Mouse (Mus musculus) B cell, adult (primary cell): ENCODE results near the gene Cdk11b. TPM values are rescaled to one million over a fixed set of nuclear protein-coding genes. Genes with fewer than 3 reads are reported as not detected.

Experiments used
- total RNA-seq: library from RNA; stranded (reverse); gene quantifications from 4 replicates; pipeline ENCODE4 v1.2.4, GENCODE M21; 2023; ENCODE audit not compliant: inconsistent age

Cdk11b gene
- 139 to 162 TPM (median 154 TPM) in 4 replicates for total RNA-seq

GRCm38 (mm10) chr4:155624338-155625291, at the start of gene Cdk11b:
Gene Cdk11b (plus strand): TSS chr4:155624854.

GRCm38 (mm10) chr4:155601091-155601996, 23.3 kb upstream of the Cdk11b start, which contains the start of gene Slc35e2:
Gene Slc35e2 (plus strand): TSS chr4:155601416.

GRCm38 (mm10) chr4:155645308-155645707, 20.7 kb downstream of the Cdk11b start, which contains the start of gene Gm10563:
Gene Gm10563 (minus strand): TSS chr4:155645408.

GRCm38 (mm10) chr4:155653086-155653450, 28.4 kb downstream of the Cdk11b start, which contains the start of gene Mmp23:
Gene Mmp23 (minus strand): TSS chr4:155653384.

GRCm38 (mm10) chr4:155668689-155669597, 44.3 kb downstream of the Cdk11b start, which contains the start of gene Mib2:
Gene Mib2 (minus strand): TSS chr4:155669198.

GRCm38 (mm10) chr4:155694111-155694481, 69.4 kb downstream of the Cdk11b start, which contains the start of gene Fndc10:
Gene Fndc10 (plus strand): TSS chr4:155694342.

Other genes starting within 250 kb of the Cdk11b start
- gene Gabrd, start 226.7 kb upstream of the Cdk11b start, total RNA-seq, result 1.5 TPM in 1 of 4 replicates, not detected in the others
- 0.13 to 0.93 TPM in 2 of 4 replicates, not detected in the others for gene Cfap74, start 215.7 kb upstream of the Cdk11b start, total RNA-seq
- not detected in 4 replicates for gene Tmem52, start 155.7 kb upstream of the Cdk11b start, total RNA-seq
- 240 to 283 TPM (median 263 TPM) in 4 replicates for gene Gnb1, start 133.5 kb upstream of the Cdk11b start, total RNA-seq
- 50.7 to 59.1 TPM (median 52.7 TPM) in 4 replicates for gene Nadk, start 62.5 kb upstream of the Cdk11b start, total RNA-seq
- gene Slc35e2, start 23.4 kb upstream of the Cdk11b start, total RNA-seq, result 19.8 to 29.5 TPM (median 26.5 TPM) in 4 replicates
- gene Gm10563, start 20.6 kb downstream of the Cdk11b start, total RNA-seq, result not detected in 4 replicates
- 0.51 TPM in 1 of 4 replicates, not detected in the others for gene Mmp23, start 28.5 kb downstream of the Cdk11b start, total RNA-seq
- 37.5 to 43.7 TPM (median 40.3 TPM) in 4 replicates for gene Mib2, start 44.3 kb downstream of the Cdk11b start, total RNA-seq
- 2.7 to 3.2 TPM (median 2.8 TPM) in 4 replicates for gene Fndc10, start 69.5 kb downstream of the Cdk11b start, total RNA-seq
- 77.2 to 87.4 TPM (median 82.1 TPM) in 4 replicates for gene Ssu72, start 79.9 kb downstream of the Cdk11b start, total RNA-seq
- 0.32 to 0.60 TPM (median 0.47 TPM) in 4 replicates for gene Tmem240, start 109.9 kb downstream of the Cdk11b start, total RNA-seq
- 45.0 to 54.2 TPM (median 52.5 TPM) in 4 replicates for gene Atad3a, start 136.2 kb downstream of the Cdk11b start, total RNA-seq
- gene Vwa1, start 149.8 kb downstream of the Cdk11b start, total RNA-seq, result not detected in 4 replicates
- not detected in 4 replicates for gene Tmem88b, start 161.0 kb downstream of the Cdk11b start, total RNA-seq
- gene Ankrd65, start 165.6 kb downstream of the Cdk11b start, total RNA-seq, result not detected in 4 replicates
- 42.4 to 51.3 TPM (median 45.0 TPM) in 4 replicates for gene Mrpl20, start 178.0 kb downstream of the Cdk11b start, total RNA-seq
- gene Ccnl2, start 187.6 kb downstream of the Cdk11b start, total RNA-seq, result 212 to 234 TPM (median 221 TPM) in 4 replicates
- 72.7 to 92.7 TPM (median 80.5 TPM) in 4 replicates for gene Aurkaip1, start 206.4 kb downstream of the Cdk11b start, total RNA-seq
- gene Mxra8, start 214.8 kb downstream of the Cdk11b start, total RNA-seq, result 10.4 to 12.7 TPM (median 11.4 TPM) in 4 replicates
- 59.0 to 80.3 TPM (median 71.7 TPM) in 4 replicates for gene Dvl1, start 222.5 kb downstream of the Cdk11b start, total RNA-seq
- gene Tas1r3, start 238.5 kb downstream of the Cdk11b start, total RNA-seq, result 0.55 to 1.4 TPM (median 1.0 TPM) in 4 replicates
- gene Cptp, start 244.6 kb downstream of the Cdk11b start, total RNA-seq, result 5.7 to 9.4 TPM (median 8.1 TPM) in 4 replicates
- 44.3 to 52.8 TPM (median 52.3 TPM) in 4 replicates for gene Ints11, start 244.7 kb downstream of the Cdk11b start, total RNA-seq